Mouse (Mus musculus) MEL (cell line): Measurements from ENCODE around the gene Fam81b. TPM values are rescaled to one million over a fixed set of nuclear protein-coding genes. Genes with fewer than 3 reads are reported as not detected.

Experiments used
- DNase-seq: peaks from one replicate; pipeline ENCODE4 v3.0.0; 2011; ENCODE audit warnings: low read depth, low spot score
- H3K27ac ChIP-seq: 2 replicates; pipeline ENCODE4 v1.5.1; 2012; ENCODE audit warnings: low read depth, mild to moderate bottlenecking, control low read depth, low read length, moderate library complexity; ENCODE audit not compliant: control insufficient read depth
- H3K27me3 ChIP-seq, 2 experiments: fragments of 150-350 bp in 1 of 2; sonication (generic) in 1 of 2; 2 replicates each; pipeline ENCODE4 v1.6.1; 2012; ENCODE audit warnings: low read length in 2 of 2, mild to moderate bottlenecking in 2 of 2, improper control_type of control experiment in 1 of 2, moderate library complexity in 1 of 2; ENCODE audit not compliant: insufficient read depth in 2 of 2, control insufficient read depth in 1 of 2
- H3K36me3 ChIP-seq, 2 experiments: 2 replicates each; pipeline ENCODE4 v1.6.1; 2012 to 2014; ENCODE audit warnings: low read length in 2 of 2, improper control_type of control experiment in 1 of 2, inconsistent platforms in 1 of 2, mild to moderate bottlenecking in 1 of 2; ENCODE audit not compliant: insufficient read depth in 2 of 2, control insufficient read depth in 1 of 2
- H3K4me1 ChIP-seq, 2 experiments: fragments of 150-350 bp in 1 of 2; sonication (generic) in 1 of 2; 2 replicates each; pipeline ENCODE4 v1.6.1; 2012; ENCODE audit warnings: low read length in 2 of 2, improper control_type of control experiment in 1 of 2, mild to moderate bottlenecking in 1 of 2; ENCODE audit not compliant: insufficient read depth in 2 of 2, control insufficient read depth in 1 of 2
- H3K4me3 ChIP-seq, 2 experiments: fragments of 150-350 bp in 1 of 2; sonication (generic) in 1 of 2; 2 replicates each; pipeline ENCODE4 v1.5.1; 2012; ENCODE audit warnings: low read depth in 2 of 2, low read length in 2 of 2, mild to moderate bottlenecking in 2 of 2, moderate library complexity in 2 of 2, control low read depth in 1 of 2, improper control_type of control experiment in 1 of 2; ENCODE audit not compliant: control insufficient read depth in 1 of 2, insufficient read depth in 1 of 2
- H3K79me2 ChIP-seq: 2 replicates; pipeline ENCODE4 v1.6.1; 2012; ENCODE audit warnings: mild to moderate bottlenecking, low read length, moderate library complexity; ENCODE audit not compliant: control insufficient read depth, poor library complexity, insufficient read depth
- H3K9ac ChIP-seq: 2 replicates; pipeline ENCODE4 v1.6.1; 2012; ENCODE audit warnings: low read depth, mild to moderate bottlenecking, control low read depth, low read length, moderate library complexity; ENCODE audit not compliant: control insufficient read depth, poor library complexity, severe bottlenecking
- H3K9me3 ChIP-seq: fragments of 150-350 bp; sonication (generic); replicated peaks from 2 replicates; pipeline ENCODE4 v1.6.1; 2012; ENCODE audit warnings: mild to moderate bottlenecking, low read length, improper control_type of control experiment, moderate library complexity; ENCODE audit not compliant: insufficient read depth
- CHD1 ChIP-seq: IDR thresholded peaks from 2 replicates; pipeline ENCODE4 v1.6.1; 2012; ENCODE audit warnings: low read depth, mild to moderate bottlenecking, inconsistent platforms, low read length, improper control_type of control experiment
- CHD2 ChIP-seq: IDR thresholded peaks from 2 replicates; pipeline ENCODE4 v1.6.1; 2011; ENCODE audit warnings: low read length, improper control_type of control experiment
- CTCF ChIP-seq, 3 experiments: IDR thresholded peaks in 2 of 3; conservative IDR thresholded peaks in 1 of 3; 2 replicates each; pipeline ENCODE4 v1.5.1; 2011 to 2012; ENCODE audit warnings: low read length in 3 of 3, low read depth in 2 of 3, mild to moderate bottlenecking in 2 of 3, improper control_type of control experiment in 1 of 3, inconsistent platforms in 1 of 3, mixed read lengths in 1 of 3, moderate library complexity in 1 of 3; ENCODE audit not compliant: control insufficient read depth in 1 of 3, insufficient read depth in 1 of 3, poor library complexity in 1 of 3, severe bottlenecking in 1 of 3
- E2F4 ChIP-seq: IDR thresholded peaks from 2 replicates; pipeline ENCODE4 v1.6.1; 2011; ENCODE audit warnings: low read depth, low read length, improper control_type of control experiment, borderline replicate concordance
- EP300 ChIP-seq, 2 experiments: IDR thresholded peaks; 2 replicates each; pipeline ENCODE4 v1.6.1; 2011; ENCODE audit warnings: improper control_type of control experiment in 2 of 2, low read length in 2 of 2, low read depth in 1 of 2, mild to moderate bottlenecking in 1 of 2
- ETS1 ChIP-seq: IDR thresholded peaks from 2 replicates; pipeline ENCODE4 v1.6.1; 2012; ENCODE audit warnings: low read depth, mild to moderate bottlenecking, inconsistent platforms, low read length, improper control_type of control experiment, moderate library complexity
- GABPA ChIP-seq: IDR thresholded peaks from 2 replicates; pipeline ENCODE4 v1.6.1; 2012; ENCODE audit warnings: low read depth, mild to moderate bottlenecking, inconsistent platforms, low read length, improper control_type of control experiment, moderate library complexity
- GATA1 ChIP-seq: IDR thresholded peaks from 2 replicates; pipeline ENCODE4 v1.6.1; 2011; ENCODE audit warnings: low read depth, low read length, improper control_type of control experiment
- HCFC1 ChIP-seq: IDR thresholded peaks from 2 replicates; pipeline ENCODE4 v1.6.1; 2012; ENCODE audit warnings: low read depth, mild to moderate bottlenecking, inconsistent platforms, low read length, improper control_type of control experiment, moderate library complexity
- JUND ChIP-seq: IDR thresholded peaks from 2 replicates; pipeline ENCODE4 v1.6.1; 2011; ENCODE audit warnings: low read depth, mild to moderate bottlenecking, improper control_type of control experiment, low read length
- KAT2A ChIP-seq: conservative IDR thresholded peaks from 2 replicates; pipeline ENCODE4 v1.6.1; 2012; ENCODE audit warnings: low read depth, low read length, improper control_type of control experiment, inconsistent platforms
- MAFK ChIP-seq: IDR thresholded peaks from 2 replicates; pipeline ENCODE4 v1.6.1; 2011; ENCODE audit warnings: low read depth, mild to moderate bottlenecking, low read length, improper control_type of control experiment, borderline replicate concordance
- MAZ ChIP-seq: IDR thresholded peaks from 2 replicates; pipeline ENCODE4 v1.6.1; 2012; ENCODE audit warnings: low read depth, mild to moderate bottlenecking, inconsistent platforms, low read length, improper control_type of control experiment
- MEF2A ChIP-seq: IDR thresholded peaks from 2 replicates; pipeline ENCODE4 v1.6.1; 2014; ENCODE audit warnings: low read depth, mild to moderate bottlenecking, inconsistent platforms, low read length, improper control_type of control experiment; ENCODE audit not compliant: poor library complexity, insufficient replicate concordance, severe bottlenecking; ENCODE audit errors: extremely low read depth
- MXI1 ChIP-seq: IDR thresholded peaks from 2 replicates; pipeline ENCODE4 v1.6.1; 2011; ENCODE audit warnings: mild to moderate bottlenecking, low read depth, low read length, improper control_type of control experiment
- MYB ChIP-seq: IDR thresholded peaks from 2 replicates; pipeline ENCODE4 v1.6.1; 2011; ENCODE audit warnings: mild to moderate bottlenecking, low read depth, low read length, improper control_type of control experiment
- NELFE ChIP-seq: IDR thresholded peaks from 2 replicates; pipeline ENCODE4 v1.6.1; 2011; ENCODE audit warnings: low read depth, low read length, improper control_type of control experiment
- POLR2AphosphoS2 ChIP-seq: IDR thresholded peaks from 2 replicates; pipeline ENCODE4 v1.6.1; 2011; ENCODE audit warnings: low read length, improper control_type of control experiment
- POLR2AphosphoS5 ChIP-seq: IDR thresholded peaks from 2 replicates; pipeline ENCODE4 v1.6.1; 2012; ENCODE audit warnings: low read depth, borderline replicate concordance, mild to moderate bottlenecking, inconsistent platforms, low read length, moderate library complexity, mixed read lengths
- RAD21 ChIP-seq: IDR thresholded peaks from 2 replicates; pipeline ENCODE4 v1.6.1; 2011; ENCODE audit warnings: mild to moderate bottlenecking, low read depth, low read length, improper control_type of control experiment
- SIN3A ChIP-seq: IDR thresholded peaks from 2 replicates; pipeline ENCODE4 v1.6.1; 2012; ENCODE audit warnings: low read length, improper control_type of control experiment, inconsistent platforms
- SMC3 ChIP-seq: IDR thresholded peaks from 2 replicates; pipeline ENCODE4 v1.6.1; 2011; ENCODE audit warnings: low read depth, low read length, improper control_type of control experiment
- TAL1 ChIP-seq: IDR thresholded peaks from 2 replicates; pipeline ENCODE4 v1.6.1; 2012; ENCODE audit warnings: mild to moderate bottlenecking, inconsistent platforms, low read length, moderate library complexity, mixed read lengths
- TBP ChIP-seq: IDR thresholded peaks from 2 replicates; pipeline ENCODE4 v1.8.0; 2011; ENCODE audit warnings: low read depth, low read length, improper control_type of control experiment
- TCF12 ChIP-seq: IDR thresholded peaks from 2 replicates; pipeline ENCODE4 v1.6.1; 2014; ENCODE audit warnings: low read depth, mild to moderate bottlenecking, inconsistent platforms, low read length, improper control_type of control experiment, moderate library complexity
- USF1 ChIP-seq: IDR thresholded peaks from 2 replicates; pipeline ENCODE4 v1.6.1; 2014; ENCODE audit warnings: low read depth, mild to moderate bottlenecking, inconsistent platforms, low read length, improper control_type of control experiment, moderate library complexity
- ZC3H11A ChIP-seq: IDR thresholded peaks from 2 replicates; pipeline ENCODE4 v1.6.1; 2012; ENCODE audit warnings: low read depth, mild to moderate bottlenecking, inconsistent platforms, low read length, improper control_type of control experiment
- ZKSCAN1 ChIP-seq: IDR thresholded peaks from 2 replicates; pipeline ENCODE4 v1.6.1; 2012; ENCODE audit warnings: low read depth, mild to moderate bottlenecking, inconsistent platforms, low read length, improper control_type of control experiment, moderate library complexity
- polyA plus RNA-seq, 2 experiments: library from polyadenylated mRNA; stranded (reverse) in 1 of 2; unstranded in 1 of 2; fragments of >175 nt in 1 of 2; fragments of >200 nt in 1 of 2; gene quantifications; 2 replicates each; pipeline versions ENCODE4 v1.2.1 to v1.2.4; 2012; ENCODE audit warnings: low replicate concordance in 2 of 2, low read depth in 1 of 2; ENCODE audit not compliant: insufficient read length in 2 of 2, insufficient read depth in 1 of 2, missing spikeins in 1 of 2
- total RNA-seq: library from RNA; depleted of rRNA; stranded (reverse); fragments of 300-350 nt; gene quantifications from 2 replicates; pipeline ENCODE4 v1.2.3, GENCODE M21; 2012

The Fam81b gene
- total and polyA plus RNA-seq, 3 experiments, result not detected

DNA sequence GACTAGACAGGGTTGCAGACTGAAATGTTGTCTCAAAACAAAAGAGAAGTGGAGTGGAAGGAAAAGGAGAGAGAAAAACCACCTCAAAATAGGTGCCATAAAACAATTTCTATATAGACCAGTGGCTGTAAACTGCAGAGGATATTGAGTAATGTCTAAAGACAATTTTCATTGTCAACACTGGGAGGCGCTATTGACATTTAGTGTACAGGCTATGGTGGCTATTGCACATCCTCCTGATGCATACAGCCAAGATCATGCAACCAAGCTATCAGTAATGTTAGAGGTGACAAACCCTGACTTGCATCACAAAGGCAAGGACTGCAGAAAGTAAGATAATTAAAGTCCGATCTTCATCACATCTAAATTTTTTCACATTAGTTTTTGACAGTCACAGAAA lies 89.5 kb downstream of the Fam81b start:
- no peaks in the 10 kb centered on the region for H3K4me1 ChIP-seq
- no peak overlapping the region for H3K9ac ChIP-seq
- no peaks in the 10 kb centered on the region for H3K36me3 ChIP-seq
- H3K9me3 ChIP-seq, result no peaks in the 10 kb centered on the region
- peak; percentile 37 for DNase-seq
- H3K4me3 ChIP-seq, result no peak overlapping the region
- H3K27me3 ChIP-seq, result no peaks in the 10 kb centered on the region
- no peak overlapping the region for H3K27ac ChIP-seq
- no peaks in the 10 kb centered on the region for H3K79me2 ChIP-seq
- TF ChIP-seq SIN3A, result no peak
- TF ChIP-seq MXI1, result no peak
- peak; percentile 53 for TF ChIP-seq SMC3
- TF ChIP-seq EP300 (IDR thresholded peaks at IDR 0.05; ENCODE audit: low read depth in 1 of 2, low read length in 2 of 2), result no peak
- TF ChIP-seq JUND, result no peak
- TF ChIP-seq RAD21, result peak; percentile 60
- no peak for TF ChIP-seq MEF2A
- TF ChIP-seq MAZ, result no peak
- no peak for TF ChIP-seq KAT2A
- no peak for TF ChIP-seq GABPA
- TF ChIP-seq CHD1, result no peak
- no peak for TF ChIP-seq MYB
- no peak for TF ChIP-seq POLR2AphosphoS5
- TF ChIP-seq CTCF (IDR thresholded peaks at IDR 0.05 in 2 of 3, conservative IDR thresholded peaks at IDR 0.05 in 1 of 3; ENCODE audit: control insufficient read depth in 1 of 3, insufficient read depth in 1 of 3, low read depth in 2 of 3, low read length in 3 of 3, poor library complexity in 1 of 3, severe bottlenecking in 1 of 3), result peak in 2 of 3 experiments; percentile 42 to 59; a peak in 4 of 6 replicates
- TF ChIP-seq NELFE, result no peak
- TF ChIP-seq ZC3H11A, result peak; percentile 40; the same call in 1 of the 2 replicates
- no peak for TF ChIP-seq HCFC1
- TF ChIP-seq ZKSCAN1, result no peak
- TF ChIP-seq POLR2AphosphoS2, result no peak
- no peak for TF ChIP-seq GATA1

DNA sequence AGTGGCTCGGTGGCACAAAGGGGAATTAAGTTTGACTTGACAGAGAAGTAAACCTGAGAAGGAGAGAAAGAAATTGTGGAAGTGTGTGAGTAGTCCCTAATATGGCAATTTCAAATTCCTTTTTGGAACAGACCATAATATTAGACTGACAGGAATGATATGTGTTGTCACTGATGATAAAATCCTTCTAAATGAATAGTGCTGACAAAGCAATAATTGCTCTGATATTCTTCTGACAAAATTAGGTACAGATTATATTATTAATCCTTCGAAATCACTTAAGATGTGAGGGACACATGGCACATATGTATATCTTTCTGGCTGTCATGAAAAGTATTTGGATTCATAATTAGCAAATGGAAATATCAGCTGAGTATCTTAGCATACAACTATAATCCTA lies 89.9 kb downstream of the Fam81b start:
- Histone ChIP-seq H3K9me3 (no peaks in the 10 kb centered on the region), H3K4me3 (no peak overlapping the region), H3K36me3 (no peaks in the 10 kb centered on the region), H3K27me3 (no peaks in the 10 kb centered on the region), H3K4me1 (no peaks in the 10 kb centered on the region), H3K27ac (no peak overlapping the region), H3K79me2 (no peaks in the 10 kb centered on the region), H3K9ac (no peak overlapping the region)
- TF ChIP-seq TBP, result no peak
- TF ChIP-seq TAL1, result no peak
- TF ChIP-seq EP300 (IDR thresholded peaks at IDR 0.05; ENCODE audit: low read depth in 1 of 2, low read length in 2 of 2), result no peak
- no peak for TF ChIP-seq CTCF (IDR thresholded peaks at IDR 0.05 in 2 of 3, conservative IDR thresholded peaks at IDR 0.05 in 1 of 3; ENCODE audit: control insufficient read depth in 1 of 3, insufficient read depth in 1 of 3, low read depth in 2 of 3, low read length in 3 of 3, poor library complexity in 1 of 3, severe bottlenecking in 1 of 3)
- no peak for TF ChIP-seq E2F4
- no peak for TF ChIP-seq MAZ
- TF ChIP-seq POLR2AphosphoS2, result no peak
- no peak for TF ChIP-seq KAT2A
- TF ChIP-seq TCF12, result no peak
- no peak for TF ChIP-seq ETS1
- no peak for TF ChIP-seq CHD2
- TF ChIP-seq ZC3H11A, result no peak
- TF ChIP-seq SMC3, result no peak
- no peak for TF ChIP-seq USF1
- TF ChIP-seq MAFK, result no peak; the same call in 1 of the 2 replicates
- DNase-seq, result no peak
